12 mouse cellular contexts compared by ENCODE assay signal in genomic region chr11:75403301-75404052, GRCm38 (mm10). TPM values are rescaled to one million over a fixed set of nuclear protein-coding genes. Genes with fewer than 3 reads are reported as not detected.
DNase-seq lines count a peak whose midpoint lies in the region; ATAC-seq lines count a peak whose summit lies in the region.
"Had no signal": no experiment of that assay in that cellular context is flagged by ENCODE, and none has a peak within 500 bp of the region (broad histone marks: within the 10 kb centered on the region; RNA-seq: fewer than 3 reads in every experiment).

No protein-coding gene starts in this region.

- no peak overlapping the region for H3K4me2 ChIP-seq in heart, embryonic 14.5 days (ENCODE audit: low read length)
- no peak overlapping the region for H3K4me2 ChIP-seq in forebrain, embryonic 14.5 days (ENCODE audit: low read length)
- H3K4me2 ChIP-seq: hindbrain, embryonic 15.5 days had no signal

- no peak for ATAC-seq in heart, embryonic 14.5 days (ENCODE audit: insufficient number of reproducible peaks, insufficient read depth, low FRiP score, low read depth)
- ATAC-seq in forebrain, embryonic 14.5 days, result no peak
- ATAC-seq: midbrain, embryonic 16.5 days had no signal

- peaks cover 8 to 19% of the 10 kb centered on the region in 2 experiments for H3K4me1 ChIP-seq in heart, embryonic 14.5 days (ENCODE audit: control insufficient read depth in 2 of 2, insufficient read depth in 2 of 2, low read length in 2 of 2)
- no peaks in the 10 kb centered on the region for H3K4me1 ChIP-seq in forebrain, embryonic 14.5 days (ENCODE audit: control insufficient read depth, insufficient read depth, low read length)
- H3K4me1 ChIP-seq: hindbrain, embryonic 15.5 days had no signal

- peak overlapping the region; percentile 57; the same call in 1 of the 2 replicates for H3K9ac ChIP-seq in heart, embryonic 14.5 days (ENCODE audit: low read length)
- H3K9ac ChIP-seq in forebrain, embryonic 14.5 days (ENCODE audit: low read length), result no peak overlapping the region
- H3K9ac ChIP-seq: hindbrain, embryonic 15.5 days had no signal

- peak overlapping the region; percentile 52 to 74; a peak in 3 of 4 replicates for H3K27ac ChIP-seq in heart, embryonic 14.5 days (replicated peaks in 1 of 2; ENCODE audit: control insufficient read depth in 1 of 2, insufficient read depth in 1 of 2, low read depth in 2 of 2, low read length in 2 of 2)
- no peak overlapping the region for H3K27ac ChIP-seq in forebrain, embryonic 14.5 days (ENCODE audit: low read depth, low read length)
- H3K27ac ChIP-seq: hindbrain, embryonic 15.5 days had no signal

- H3K27me3 ChIP-seq in heart, embryonic 14.5 days (ENCODE audit: control insufficient read depth, insufficient read depth, low read length), result no peaks in the 10 kb centered on the region
- no peaks in the 10 kb centered on the region for H3K27me3 ChIP-seq in forebrain, embryonic 14.5 days (replicated peaks; ENCODE audit: control insufficient read depth, insufficient read depth, low read length)
- H3K27me3 ChIP-seq: hindbrain, embryonic 15.5 days had no signal

- H3K4me3 ChIP-seq in heart, embryonic 14.5 days (ENCODE audit: control insufficient read depth in 1 of 2, insufficient read depth in 1 of 2, low read depth in 1 of 2, low read length in 2 of 2), result no peak overlapping the region
- no peak overlapping the region for H3K4me3 ChIP-seq in forebrain, embryonic 14.5 days (ENCODE audit: low read depth, low read length)
- H3K4me3 ChIP-seq: hindbrain, embryonic 15.5 days had no signal

- 59% methylated on average over 6 of the region's 6 CpGs for WGBS in heart, embryonic 14.5 days
- 81% methylated on average over 6 of the region's 6 CpGs for WGBS in forebrain, embryonic 14.5 days

- H3K9me3 ChIP-seq in heart, embryonic 14.5 days (ENCODE audit: control insufficient read depth, low read length), result no peaks in the 10 kb centered on the region
- H3K9me3 ChIP-seq in forebrain, embryonic 14.5 days (replicated peaks; ENCODE audit: control insufficient read depth, low read length), result no peaks in the 10 kb centered on the region
- H3K9me3 ChIP-seq: hindbrain, embryonic 15.5 days had no signal

- peak; percentile 19 for DNase-seq in kidney, adult 9 months
- no peak for DNase-seq in kidney, adult 8-10 months
- peak; percentile 50 for DNase-seq in adrenal gland, postnatal 14 days
- DNase-seq in lung, postnatal 36 days, result peak; percentile 73
- no peak for DNase-seq in layer of hippocampus, postnatal 36 days
- no peak for DNase-seq in forebrain, embryonic 14.5 days (ENCODE audit: low spot score)
- no peak for DNase-seq in frontal cortex, postnatal 25 days (ENCODE audit: low spot score in 2 of 2)
- DNase-seq: left cerebral cortex, postnatal 4 days; right cerebral cortex, postnatal 4 days had no signal

- H3K36me3 ChIP-seq in heart, embryonic 14.5 days (ENCODE audit: control insufficient read depth, insufficient read depth, low read length), result peaks cover 15% of the 10 kb centered on the region; the same call in 1 of the 2 replicates
- no peaks in the 10 kb centered on the region for H3K36me3 ChIP-seq in forebrain, embryonic 14.5 days (ENCODE audit: control insufficient read depth, insufficient read depth, low read length)
- H3K36me3 ChIP-seq: hindbrain, embryonic 15.5 days had no signal

RNA-seq across cellular contexts. Expression of gene Serpinf1, which starts 19.0 kb away (rescaled TPM):
- total RNA-seq in adrenal gland, postnatal 14 days (2021), result 54.0 and 116 TPM in 2 replicates
- 27.8 and 32.4 TPM in 2 replicates for polyA plus RNA-seq in heart, embryonic 14.5 days (2014; fragmentation: Nextera tagmentation; extraction: Ambion mirVana)
- total RNA-seq in layer of hippocampus, postnatal 36 days (2021), result 10 to 100 TPM; 12.5 to 17.0 TPM
- polyA plus RNA-seq in forebrain, embryonic 14.5 days (2014; fragmentation: Nextera tagmentation; extraction: Ambion mirVana), result 23.6 and 35.0 TPM in 2 replicates

RNA-seq across cellular contexts. Expression of gene Serpinf2, which starts 35.9 kb away (rescaled TPM):
- total RNA-seq in adrenal gland, postnatal 14 days (2021), result 6.8 and 123 TPM in 2 replicates
- polyA plus RNA-seq in heart, embryonic 14.5 days (2014; fragmentation: Nextera tagmentation; extraction: Ambion mirVana), result not detected in 2 replicates
- total RNA-seq in layer of hippocampus, postnatal 36 days (2021), result under 1 TPM; 0.40 to 0.50 TPM
- not detected in 2 replicates for polyA plus RNA-seq in forebrain, embryonic 14.5 days (2014; fragmentation: Nextera tagmentation; extraction: Ambion mirVana)
- polyA plus RNA-seq: midbrain, embryonic 16.5 days had no signal

RNA-seq across cellular contexts. Expression of gene Wdr81, which starts 51.0 kb away (rescaled TPM):
- total RNA-seq in adrenal gland, postnatal 14 days (2021), result 14.2 and 16.5 TPM in 2 replicates
- 3.1 and 3.7 TPM in 2 replicates for polyA plus RNA-seq in heart, embryonic 14.5 days (2014; fragmentation: Nextera tagmentation; extraction: Ambion mirVana)
- total RNA-seq in layer of hippocampus, postnatal 36 days (2021), result 10 to 100 TPM; 20.6 to 22.6 TPM
- polyA plus RNA-seq in forebrain, embryonic 14.5 days (2014; fragmentation: Nextera tagmentation; extraction: Ambion mirVana), result 4.9 and 6.9 TPM in 2 replicates

RNA-seq across cellular contexts. Expression of gene Smyd4, which starts 55.2 kb away (rescaled TPM):
- 8.3 and 10.3 TPM in 2 replicates for total RNA-seq in adrenal gland, postnatal 14 days (2021)
- 13.8 and 15.2 TPM in 2 replicates for polyA plus RNA-seq in heart, embryonic 14.5 days (2014; fragmentation: Nextera tagmentation; extraction: Ambion mirVana)
- total RNA-seq in layer of hippocampus, postnatal 36 days (2021), result 10 to 100 TPM; 12.8 to 14.4 TPM
- polyA plus RNA-seq in forebrain, embryonic 14.5 days (2014; fragmentation: Nextera tagmentation; extraction: Ambion mirVana), result 10.7 and 12.1 TPM in 2 replicates

RNA-seq across cellular contexts. Expression of gene Rpa1, which starts 55.4 kb away (rescaled TPM):
- total RNA-seq in adrenal gland, postnatal 14 days (2021), result 58.2 and 59.3 TPM in 2 replicates
- 82.8 and 87.4 TPM in 2 replicates for polyA plus RNA-seq in heart, embryonic 14.5 days (2014; fragmentation: Nextera tagmentation; extraction: Ambion mirVana)
- total RNA-seq in layer of hippocampus, postnatal 36 days (2021), result 10 to 100 TPM; 58.5 to 60.8 TPM
- 64.5 and 74.2 TPM in 2 replicates for polyA plus RNA-seq in forebrain, embryonic 14.5 days (2014; fragmentation: Nextera tagmentation; extraction: Ambion mirVana)

Comparison
In these comparisons a context has a peak if more than half of its experiments do, and no peak if none do; other contexts are left out.
1. DNase-seq: peak in kidney, adult 9 months (single experiment), adrenal gland, postnatal 14 days (single experiment) and lung, postnatal 36 days (single experiment); none in kidney, adult 8-10 months (0 of 2), layer of hippocampus, postnatal 36 days (0 of 2), forebrain, embryonic 14.5 days (single experiment) and frontal cortex, postnatal 25 days (0 of 2).